Mouse (Mus musculus): Measurements from ENCODE around the gene Ass1. TPM values are rescaled to one million over a fixed set of nuclear protein-coding genes. Genes with fewer than 3 reads are reported as not detected.
A peak's percentile ranks its signal among the peaks of the same experiment; 100 is the strongest.

Gene Ass1
- total RNA-seq, 2 experiments from 2014 or later: 33.8 to 40.5 TPM

GRCm38 (mm10) chr2:31458460-31458859 is 11.5 kb upstream of the Ass1 start:
- DNase-seq (ENCODE audit: low spot score in 2 of 2): no peak

GRCm38 (mm10) chr2:31458989-31459936 is 10.7 kb upstream of the Ass1 start:
- DNase-seq (ENCODE audit: low spot score in 2 of 2): no peak

GRCm38 (mm10) chr2:31460025-31460571 is 9.9 kb upstream of the Ass1 start:
- no peak for DNase-seq (ENCODE audit: low spot score in 2 of 2)

- no peak for DNase-seq (ENCODE audit: low spot score in 2 of 2)
Observed at GRCm38 (mm10) chr2:31460920-31461319, 9.1 kb upstream of the Ass1 start.

- no peak for DNase-seq (ENCODE audit: low spot score in 2 of 2)
Observed at GRCm38 (mm10) chr2:31462051-31462450, 8.0 kb upstream of the Ass1 start.

GRCm38 (mm10) chr2:31463253-31463652 is 6.8 kb upstream of the Ass1 start:
- DNase-seq (ENCODE audit: low spot score in 2 of 2): no peak

- no peak for DNase-seq (ENCODE audit: low spot score in 2 of 2)
Observed at GRCm38 (mm10) chr2:31463696-31464528, 6.1 kb upstream of the Ass1 start.

- DNase-seq (ENCODE audit: low spot score in 2 of 2): no peak
Observed at GRCm38 (mm10) chr2:31464529-31464910, 5.5 kb upstream of the Ass1 start.

- DNase-seq (ENCODE audit: low spot score in 2 of 2): no peak
Observed at GRCm38 (mm10) chr2:31467457-31467856, 2.5 kb upstream of the Ass1 start.

GRCm38 (mm10) chr2:31468857-31469256 is 1.1 kb upstream of the Ass1 start:
- no peak for DNase-seq (ENCODE audit: low spot score in 2 of 2)

GRCm38 (mm10) chr2:31469480-31469879 is 527 bp upstream of the Ass1 start:
- no peak for DNase-seq (ENCODE audit: low spot score in 2 of 2)

- no peak for DNase-seq (ENCODE audit: low spot score in 2 of 2)
Observed at GRCm38 (mm10) chr2:31470683-31471385, 827 bp downstream of the Ass1 start.

- no peak for DNase-seq (ENCODE audit: low spot score in 2 of 2)
Observed at GRCm38 (mm10) chr2:31471611-31472010, 1.6 kb downstream of the Ass1 start.

- DNase-seq (ENCODE audit: low spot score in 2 of 2): peak in 1 of 2 experiments; percentile 75
Observed at GRCm38 (mm10) chr2:31472406-31473065, 2.5 kb downstream of the Ass1 start.

- DNase-seq (ENCODE audit: low spot score in 2 of 2): no peak
Observed at GRCm38 (mm10) chr2:31473941-31474340, 3.9 kb downstream of the Ass1 start.

GRCm38 (mm10) chr2:31474686-31475085 is 4.7 kb downstream of the Ass1 start:
- DNase-seq (ENCODE audit: low spot score in 2 of 2): no peak

- no peak for DNase-seq (ENCODE audit: low spot score in 2 of 2)
Observed at GRCm38 (mm10) chr2:31476107-31476820, 6.3 kb downstream of the Ass1 start.

GRCm38 (mm10) chr2:31477234-31478161 is 7.5 kb downstream of the Ass1 start:
- DNase-seq (ENCODE audit: low spot score in 2 of 2): no peak
